Mouse (Mus musculus): ENCODE data around the gene Nudt15.

DNA sequence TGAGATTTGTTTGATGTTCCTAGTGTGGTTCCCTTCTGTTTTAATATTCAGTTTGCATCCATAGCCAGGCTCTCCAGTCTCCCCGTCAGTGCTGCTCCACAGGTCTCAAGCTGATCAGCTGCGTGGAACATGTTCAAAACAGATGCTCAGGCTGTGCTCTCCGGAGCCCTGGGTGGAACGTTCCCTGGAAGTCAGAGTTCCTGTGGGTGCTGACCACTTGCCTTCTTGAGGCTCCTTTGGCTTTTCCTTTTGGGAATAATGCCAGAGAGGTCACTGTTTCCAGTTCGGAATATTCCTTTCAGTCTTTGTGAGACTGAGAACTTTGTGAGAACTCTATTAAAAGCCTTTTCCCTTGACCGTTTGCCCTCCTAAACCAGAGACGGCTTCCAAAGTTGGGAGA is 72.5 kb downstream of the Nudt15 start:
- TF ChIP-seq CTCF (IDR thresholded peaks at IDR 0.05; ENCODE audit: low read depth, low read length) (no peak), POLR2A (IDR thresholded peaks at IDR 0.05; ENCODE audit: borderline replicate concordance, low read depth, low read length) (no peak)
